Mouse (Mus musculus): ENCODE data around the gene Iqcd. TPM values are rescaled to one million over a fixed set of nuclear protein-coding genes. Genes with fewer than 3 reads are reported as not detected.

Iqcd gene
- polyA plus RNA-seq, 1 experiment from 2014 or later, result 1.2 TPM

DNA sequence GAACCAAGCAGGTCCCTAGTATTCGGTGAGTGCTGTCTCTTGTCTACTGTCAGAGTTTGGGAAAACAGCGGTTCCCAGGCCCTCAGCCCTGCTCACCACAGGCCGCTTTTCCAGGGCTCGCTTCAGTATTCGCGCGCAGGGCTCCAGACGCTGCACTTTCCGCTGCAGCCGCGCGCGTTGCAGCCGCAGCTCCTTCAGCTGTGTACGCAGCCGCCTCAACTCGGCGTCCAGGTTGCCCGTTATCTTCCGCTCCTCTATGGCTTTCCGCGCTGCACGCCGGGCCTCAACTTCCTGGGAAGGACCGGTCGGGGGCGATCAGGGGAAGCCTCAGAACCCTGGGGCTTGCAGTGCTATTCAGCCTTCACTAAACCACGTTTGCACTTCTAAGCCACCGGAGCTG lies 42.3 kb downstream of the Iqcd start:
- Histone ChIP-seq H3K4me2 (no peak overlapping the region), H3K27ac (replicated peaks) (no peak overlapping the region), H3K36me3 (replicated peaks) (peaks cover 14% of the 10 kb centered on the region), H3K27me3 (peaks cover 53% of the 10 kb centered on the region), H3K9me3 (replicated peaks) (no peaks in the 10 kb centered on the region), H3K4me1 (replicated peaks) (peaks cover 5% of the 10 kb centered on the region; the same call in 1 of the 2 replicates), H3K4me3 (replicated peaks) (no peak overlapping the region), H3K9ac (no peak overlapping the region)
- no peak for ATAC-seq (ENCODE audit: insufficient read depth)
- WGBS (ENCODE audit: insufficient replicate concordance), result 7% methylated on average over 29 of the region's 29 CpGs

DNA sequence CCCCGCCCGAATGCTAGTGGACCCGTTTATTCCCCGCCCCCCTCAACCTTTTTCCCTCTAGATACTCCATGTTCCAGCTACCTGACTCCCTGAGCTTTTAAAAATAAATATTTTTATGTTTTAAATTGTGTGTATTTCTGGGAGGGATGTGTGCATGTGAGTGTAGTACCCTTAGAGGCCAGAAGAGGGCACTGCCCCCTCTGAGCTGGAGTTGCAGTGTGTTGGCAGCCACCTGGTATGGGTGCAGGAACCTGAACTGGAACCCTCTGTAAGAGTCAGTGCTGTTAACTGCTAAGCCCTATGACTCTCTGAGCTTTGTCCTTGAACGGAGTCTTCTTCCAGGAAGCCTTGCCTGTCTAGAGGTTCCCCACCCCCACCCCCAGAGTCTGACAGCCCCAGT lies 43.1 kb downstream of the Iqcd start:
- no peak for ATAC-seq (ENCODE audit: insufficient read depth)
- H3K4me2 ChIP-seq, result no peak overlapping the region
- WGBS (ENCODE audit: insufficient replicate concordance), result 78% methylated on average over 5 of the region's 5 CpGs
- no peak overlapping the region for H3K27ac ChIP-seq (replicated peaks)
- no peak overlapping the region for H3K9ac ChIP-seq
- H3K9me3 ChIP-seq (replicated peaks), result no peaks in the 10 kb centered on the region
- H3K4me3 ChIP-seq (replicated peaks), result no peak overlapping the region
- peaks cover 6% of the 10 kb centered on the region for H3K36me3 ChIP-seq (replicated peaks)
- H3K27me3 ChIP-seq, result peaks cover 53% of the 10 kb centered on the region
- H3K4me1 ChIP-seq (replicated peaks), result peaks cover 5% of the 10 kb centered on the region; the same call in 1 of the 2 replicates

DNA sequence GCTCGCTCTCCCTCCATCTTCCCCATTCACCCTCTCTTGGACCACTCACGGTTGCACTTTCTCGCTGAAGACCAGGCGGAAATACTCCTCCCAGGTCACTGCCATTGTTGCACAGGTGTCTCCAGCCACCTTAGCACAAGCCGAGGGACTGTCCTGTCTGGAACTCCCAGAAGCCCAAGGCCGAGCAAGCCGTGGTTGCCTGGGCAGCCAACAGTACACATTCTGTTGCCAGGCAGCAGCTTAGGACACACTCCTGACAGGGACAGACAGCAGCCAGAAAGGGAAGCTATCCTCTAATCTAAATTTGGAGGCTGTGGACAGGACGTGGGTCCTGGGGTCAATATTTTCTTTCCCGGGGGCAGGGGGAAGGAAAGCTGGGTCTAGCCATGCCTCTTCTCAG lies 45.3 kb downstream of the Iqcd start, which contains the start of gene Cfap73:
Gene Cfap73 (minus strand): TSS at position 105 of the 400 bp plus-strand sequence.
- H3K4me1 ChIP-seq (replicated peaks), result no peaks in the 10 kb centered on the region
- H3K36me3 ChIP-seq (replicated peaks), result no peaks in the 10 kb centered on the region
- H3K27ac ChIP-seq (replicated peaks), result no peak within 1 kb of the TSS
- no peak within 1 kb of the TSS for H3K4me3 ChIP-seq (replicated peaks)
- H3K27me3 ChIP-seq, result peaks cover 53% of the 10 kb centered on the region
- no peaks in the 10 kb centered on the region for H3K9me3 ChIP-seq (replicated peaks)
- H3K9ac ChIP-seq, result no peak within 1 kb of the TSS
- ATAC-seq (ENCODE audit: insufficient read depth), result no peak
- 42% methylated on average over 9 of the region's 9 CpGs for WGBS (ENCODE audit: insufficient replicate concordance)
- no peak within 1 kb of the TSS for H3K4me2 ChIP-seq

DNA sequence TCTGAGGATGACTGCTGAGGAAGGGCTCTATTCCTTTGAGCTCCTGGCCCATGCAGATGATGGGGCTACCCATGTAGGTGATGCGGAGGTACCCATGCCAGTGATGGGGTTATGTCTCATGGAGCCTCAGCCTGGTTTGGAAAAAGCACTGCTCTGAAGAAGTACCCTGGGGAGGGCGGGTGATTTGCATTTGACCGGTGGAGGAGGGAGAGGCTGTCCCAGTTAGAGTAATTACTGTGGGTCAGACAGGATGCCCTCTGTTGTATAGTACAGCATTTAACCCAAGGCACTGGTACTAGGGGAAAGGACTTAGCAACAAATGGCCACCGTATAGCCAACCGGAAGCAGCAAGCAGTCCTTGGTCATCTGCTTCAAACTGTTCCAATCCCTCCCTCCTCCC lies 46.0 kb downstream of the Iqcd start:
- H3K9me3 ChIP-seq (replicated peaks), result no peaks in the 10 kb centered on the region
- peaks cover 49% of the 10 kb centered on the region for H3K27me3 ChIP-seq
- no peaks in the 10 kb centered on the region for H3K36me3 ChIP-seq (replicated peaks)
- no peak overlapping the region for H3K4me3 ChIP-seq (replicated peaks)
- no peak overlapping the region for H3K27ac ChIP-seq (replicated peaks)
- H3K9ac ChIP-seq, result no peak overlapping the region
- no peak for ATAC-seq (ENCODE audit: insufficient read depth)
- H3K4me2 ChIP-seq, result no peak overlapping the region
- H3K4me1 ChIP-seq (replicated peaks), result no peaks in the 10 kb centered on the region
- WGBS (ENCODE audit: insufficient replicate concordance), result 36% methylated on average over 5 of the region's 5 CpGs

DNA sequence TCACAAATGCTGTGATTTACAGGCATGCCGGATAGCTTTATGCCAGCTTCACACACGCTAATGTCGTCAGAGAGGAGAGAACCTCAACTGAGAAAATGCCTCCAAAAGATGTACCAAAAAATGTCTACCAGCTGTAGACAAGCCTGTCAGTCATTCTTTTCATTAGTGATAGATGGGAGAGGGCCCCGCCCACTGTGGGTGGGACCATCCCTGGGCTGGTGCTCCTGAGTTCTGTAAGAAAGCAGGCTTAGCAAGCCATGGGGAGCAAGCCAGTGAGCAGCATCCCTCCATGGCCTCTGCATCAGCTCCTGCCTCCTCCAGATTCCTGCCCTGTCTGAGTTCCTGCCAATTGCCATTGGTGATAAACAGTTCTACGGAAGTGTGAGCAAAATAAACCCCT lies 46.8 kb downstream of the Iqcd start:
- Histone ChIP-seq H3K27me3 (peaks cover 41% of the 10 kb centered on the region), H3K36me3 (replicated peaks) (no peaks in the 10 kb centered on the region), H3K4me2 (no peak overlapping the region), H3K4me1 (replicated peaks) (no peaks in the 10 kb centered on the region), H3K27ac (replicated peaks) (no peak overlapping the region), H3K9ac (no peak overlapping the region), H3K9me3 (replicated peaks) (no peaks in the 10 kb centered on the region), H3K4me3 (replicated peaks) (no peak overlapping the region)
- WGBS (ENCODE audit: insufficient replicate concordance), result 62% methylated on average over 5 of the region's 5 CpGs
- no peak for ATAC-seq (ENCODE audit: insufficient read depth)

DNA sequence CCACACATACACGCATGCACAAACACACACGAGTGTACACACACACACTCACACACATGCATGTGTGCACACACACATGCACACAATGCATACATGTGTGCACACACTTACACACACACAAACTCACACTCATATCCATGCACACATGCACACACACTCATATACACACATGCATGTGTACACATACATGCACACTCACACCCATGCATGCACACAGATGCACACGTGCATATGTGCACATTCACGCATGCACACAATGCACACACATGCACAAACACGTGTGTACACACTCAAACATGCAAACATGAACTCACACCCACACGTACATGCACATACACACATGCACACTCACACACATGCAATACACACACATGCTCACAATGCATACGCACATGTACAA lies 51.3 kb downstream of the Iqcd start:
- Histone ChIP-seq H3K4me3 (replicated peaks) (no peak overlapping the region), H3K4me2 (no peak overlapping the region), H3K9me3 (replicated peaks) (no peaks in the 10 kb centered on the region), H3K27ac (replicated peaks) (no peak overlapping the region), H3K27me3 (peaks cover 18% of the 10 kb centered on the region), H3K4me1 (replicated peaks) (no peaks in the 10 kb centered on the region), H3K9ac (no peak overlapping the region), H3K36me3 (replicated peaks) (no peaks in the 10 kb centered on the region)
- ATAC-seq (ENCODE audit: insufficient read depth), result no peak
- 62% methylated on average over 7 of the region's 7 CpGs for WGBS (ENCODE audit: insufficient replicate concordance)

DNA sequence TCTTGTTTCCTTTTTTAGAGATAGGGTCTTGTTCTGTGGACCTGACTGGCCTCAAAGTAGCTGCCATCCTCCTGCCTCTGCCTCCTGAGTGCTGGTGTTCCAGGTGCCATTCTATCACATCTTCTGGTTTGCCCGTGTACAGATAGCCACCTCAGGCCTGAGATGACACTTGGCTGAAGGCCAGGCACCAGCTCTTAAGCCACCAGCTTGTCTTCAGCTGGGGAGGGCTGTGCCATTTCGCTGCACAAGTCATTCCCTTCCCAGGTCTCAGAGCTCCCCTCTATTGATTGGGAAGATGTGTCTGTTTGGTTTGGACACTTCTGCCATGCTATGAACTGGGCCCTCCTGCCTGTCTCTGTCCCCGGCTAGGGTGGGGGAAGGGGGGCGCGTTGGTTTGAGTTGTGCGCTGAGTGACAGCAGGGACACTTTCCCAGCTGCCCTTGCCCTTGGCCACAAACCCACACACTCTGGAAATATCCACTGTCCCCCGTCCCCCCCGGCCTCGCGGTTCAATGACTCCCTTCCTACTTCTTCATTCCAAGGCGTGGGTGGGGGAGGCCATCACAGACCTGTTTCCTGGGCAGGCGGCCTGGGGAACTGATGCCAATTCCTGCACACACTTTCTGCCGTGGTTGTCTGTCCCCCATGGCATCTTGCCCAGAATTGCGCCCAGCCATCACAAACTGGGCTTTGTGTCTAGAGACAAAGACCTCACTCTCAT lies 54.7 kb downstream of the Iqcd start:
- Histone ChIP-seq H3K9ac (no peak overlapping the region), H3K4me1 (replicated peaks) (peaks cover 7% of the 10 kb centered on the region), H3K27me3 (peaks cover 45% of the 10 kb centered on the region), H3K27ac (replicated peaks) (no peak overlapping the region), H3K4me3 (replicated peaks) (no peak overlapping the region), H3K9me3 (replicated peaks) (no peaks in the 10 kb centered on the region), H3K36me3 (replicated peaks) (no peaks in the 10 kb centered on the region), H3K4me2 (no peak overlapping the region)
- 17% methylated on average over 14 of the region's 14 CpGs for WGBS (ENCODE audit: insufficient replicate concordance)
- ATAC-seq (ENCODE audit: insufficient read depth), result no peak

DNA sequence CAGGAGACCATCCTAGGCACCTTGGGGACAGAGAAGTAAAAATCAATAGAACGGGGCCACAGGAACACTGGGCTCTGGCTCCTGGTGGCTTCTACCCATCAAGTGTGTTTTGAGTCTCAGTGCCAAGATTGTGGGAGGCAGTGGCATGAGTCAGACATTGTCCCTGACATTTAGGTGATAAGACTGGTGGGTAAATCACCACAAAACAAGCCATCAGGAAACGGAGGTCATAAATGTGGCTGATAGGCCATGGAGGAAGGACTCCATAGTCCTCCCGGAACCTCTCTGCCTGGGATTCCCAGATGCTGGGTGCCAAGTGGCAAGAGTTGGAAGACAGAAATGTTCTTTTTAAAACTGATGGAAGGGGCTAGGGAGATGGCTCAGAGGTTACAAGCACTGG lies 55.4 kb downstream of the Iqcd start:
- Histone ChIP-seq H3K36me3 (replicated peaks) (no peaks in the 10 kb centered on the region), H3K9ac (no peak overlapping the region), H3K4me1 (replicated peaks) (peaks cover 14% of the 10 kb centered on the region), H3K27ac (replicated peaks) (no peak overlapping the region), H3K4me2 (no peak overlapping the region), H3K9me3 (replicated peaks) (no peaks in the 10 kb centered on the region), H3K27me3 (peaks cover 52% of the 10 kb centered on the region), H3K4me3 (replicated peaks) (no peak overlapping the region)
- WGBS (ENCODE audit: insufficient replicate concordance), result 17% methylated on average over 3 of the region's 3 CpGs
- no peak for ATAC-seq (ENCODE audit: insufficient read depth)

DNA sequence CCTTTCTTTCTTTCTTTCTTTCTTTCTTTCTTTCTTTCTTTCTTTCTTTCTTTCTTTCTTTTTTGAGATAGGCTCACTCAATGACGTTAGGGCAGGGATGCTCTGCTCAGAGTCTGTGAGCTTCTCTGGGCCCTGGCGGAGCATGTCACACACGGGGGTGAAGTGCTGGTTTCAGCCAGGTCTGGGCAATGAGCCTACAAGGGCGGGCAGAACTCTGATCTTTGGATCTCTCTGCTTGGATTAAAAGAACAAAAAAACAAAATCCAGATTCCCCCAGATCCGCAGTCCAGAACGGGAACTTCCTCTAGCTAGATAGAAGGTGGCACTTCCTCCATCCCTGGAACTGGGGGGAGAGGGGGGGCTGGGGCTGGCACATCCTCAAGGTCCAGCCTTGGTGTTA lies 57.0 kb downstream of the Iqcd start:
- WGBS (ENCODE audit: insufficient replicate concordance), result 37% methylated on average over 6 of the region's 6 CpGs
- Histone ChIP-seq H3K36me3 (replicated peaks) (no peaks in the 10 kb centered on the region), H3K4me3 (replicated peaks) (no peak overlapping the region), H3K27ac (replicated peaks) (no peak overlapping the region), H3K9ac (no peak overlapping the region), H3K4me2 (no peak overlapping the region), H3K27me3 (peaks cover 69% of the 10 kb centered on the region), H3K4me1 (replicated peaks) (peaks cover 17% of the 10 kb centered on the region), H3K9me3 (replicated peaks) (no peaks in the 10 kb centered on the region)
- ATAC-seq (ENCODE audit: insufficient read depth), result no peak

DNA sequence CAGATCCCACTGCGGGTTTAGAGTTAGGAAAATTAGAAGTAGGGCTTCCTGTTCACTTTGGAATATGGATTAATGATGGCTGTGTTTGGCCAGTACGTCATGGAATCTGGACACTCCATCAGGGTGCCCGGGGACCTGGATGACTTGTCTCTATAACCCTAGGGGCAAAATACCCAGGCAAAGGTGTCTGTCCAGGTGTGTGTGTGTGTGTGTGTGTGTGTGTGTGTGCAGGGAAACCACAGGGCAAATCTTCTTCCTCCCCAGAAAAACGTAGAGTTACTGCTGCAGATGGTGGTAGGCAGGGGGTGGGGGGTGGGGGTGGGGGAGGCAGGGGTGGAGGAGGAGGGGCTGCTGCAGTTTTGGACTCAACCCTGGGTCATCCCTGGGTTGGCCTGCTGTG lies 58.5 kb downstream of the Iqcd start:
- WGBS (ENCODE audit: insufficient replicate concordance), result 46% methylated on average over 4 of the region's 4 CpGs
- H3K9me3 ChIP-seq (replicated peaks), result no peaks in the 10 kb centered on the region
- peaks cover 23% of the 10 kb centered on the region for H3K4me1 ChIP-seq (replicated peaks)
- no peak overlapping the region for H3K4me2 ChIP-seq
- H3K36me3 ChIP-seq (replicated peaks), result no peaks in the 10 kb centered on the region
- no peak overlapping the region for H3K27ac ChIP-seq (replicated peaks)
- no peak overlapping the region for H3K9ac ChIP-seq
- no peak for ATAC-seq (ENCODE audit: insufficient read depth)
- H3K27me3 ChIP-seq, result peaks cover 79% of the 10 kb centered on the region
- no peak overlapping the region for H3K4me3 ChIP-seq (replicated peaks)

DNA sequence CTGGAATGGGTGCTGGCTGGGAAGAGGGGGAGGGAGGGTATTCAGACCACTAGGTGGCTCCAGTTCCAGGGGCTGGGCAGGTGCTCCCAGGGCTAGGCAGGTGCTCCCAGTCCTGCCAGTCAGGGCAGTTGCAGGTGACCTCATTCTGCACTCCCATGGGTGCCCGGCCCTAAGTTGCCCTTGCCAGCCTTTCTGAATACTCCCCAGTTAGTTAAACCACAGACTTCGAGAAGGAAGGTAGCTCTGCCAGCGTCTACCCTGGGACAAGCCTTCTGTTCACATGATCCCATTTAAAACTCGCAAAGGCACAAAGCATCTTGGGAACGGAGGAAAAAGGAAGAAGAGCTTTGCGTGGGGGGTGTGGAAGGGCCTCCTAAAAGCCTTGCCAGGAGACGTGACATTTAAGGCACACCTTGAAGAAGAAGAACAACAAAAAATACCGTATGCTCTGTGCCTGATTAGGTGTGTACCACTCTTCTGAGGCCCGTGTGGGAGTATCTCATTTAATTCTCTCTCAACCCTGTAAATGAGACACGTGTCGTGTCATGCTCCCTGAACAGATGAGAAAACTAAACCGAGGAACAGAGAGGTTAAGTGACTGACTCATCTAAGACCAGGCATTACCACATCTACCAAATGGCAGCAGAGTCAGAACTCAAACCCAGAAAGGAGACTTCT lies 59.1 kb downstream of the Iqcd start:
- 17% methylated on average over 12 of the region's 12 CpGs for WGBS (ENCODE audit: insufficient replicate concordance)
- no peak for ATAC-seq (ENCODE audit: insufficient read depth)
- Histone ChIP-seq H3K9ac (no peak overlapping the region), H3K27ac (replicated peaks) (no peak overlapping the region), H3K36me3 (replicated peaks) (no peaks in the 10 kb centered on the region), H3K4me1 (replicated peaks) (peaks cover 23% of the 10 kb centered on the region), H3K4me3 (replicated peaks) (peak overlapping the region; percentile 41; the same call in 1 of the 2 replicates), H3K4me2 (peak overlapping the region; percentile 67), H3K9me3 (replicated peaks) (no peaks in the 10 kb centered on the region), H3K27me3 (peaks cover 84% of the 10 kb centered on the region)
